Mouse (Mus musculus): ENCODE results near the gene Slc25a45.
A peak's percentile ranks its signal among the peaks of the same experiment; 100 is the strongest.

Gene Slc25a45

GRCm38 (mm10) chr19:5845319-5846135, 32.1 kb upstream of the Slc25a45 start:
- peak; percentile 75; the same call in 1 of the 2 replicates for TF ChIP-seq GATA4 (IDR thresholded peaks at IDR 0.05; ENCODE audit: insufficient replicate concordance, low read length)

- no peak for TF ChIP-seq GATA4 (IDR thresholded peaks at IDR 0.05; ENCODE audit: insufficient replicate concordance, low read length)
Measured at GRCm38 (mm10) chr19:5846154-5846553, 31.5 kb upstream of the Slc25a45 start.

- peak; percentile 32; the same call in 1 of the 2 replicates for TF ChIP-seq GATA4 (IDR thresholded peaks at IDR 0.05; ENCODE audit: insufficient replicate concordance, low read length)
Measured at GRCm38 (mm10) chr19:5846557-5847305, 30.9 kb upstream of the Slc25a45 start.

GRCm38 (mm10) chr19:5847306-5847796, 30.3 kb upstream of the Slc25a45 start:
- no peak for TF ChIP-seq GATA4 (IDR thresholded peaks at IDR 0.05; ENCODE audit: insufficient replicate concordance, low read length)

- TF ChIP-seq GATA4 (IDR thresholded peaks at IDR 0.05; ENCODE audit: insufficient replicate concordance, low read length): no peak
Measured at GRCm38 (mm10) chr19:5848032-5848825, 29.4 kb upstream of the Slc25a45 start.

- TF ChIP-seq GATA4 (IDR thresholded peaks at IDR 0.05; ENCODE audit: insufficient replicate concordance, low read length): no peak
Measured at GRCm38 (mm10) chr19:5848826-5849672, 28.6 kb upstream of the Slc25a45 start.

- TF ChIP-seq GATA4 (IDR thresholded peaks at IDR 0.05; ENCODE audit: insufficient replicate concordance, low read length): no peak; the same call in 1 of the 2 replicates
Measured at GRCm38 (mm10) chr19:5849843-5850527, 27.6 kb upstream of the Slc25a45 start.

- TF ChIP-seq GATA4 (IDR thresholded peaks at IDR 0.05; ENCODE audit: insufficient replicate concordance, low read length): no peak
Measured at GRCm38 (mm10) chr19:5850860-5851259, 26.7 kb upstream of the Slc25a45 start.

- TF ChIP-seq GATA4 (IDR thresholded peaks at IDR 0.05; ENCODE audit: insufficient replicate concordance, low read length): no peak
Measured at GRCm38 (mm10) chr19:5851481-5851971, 26.1 kb upstream of the Slc25a45 start.

GRCm38 (mm10) chr19:5852035-5852722, 25.4 kb upstream of the Slc25a45 start:
- TF ChIP-seq GATA4 (IDR thresholded peaks at IDR 0.05; ENCODE audit: insufficient replicate concordance, low read length): no peak

- TF ChIP-seq GATA4 (IDR thresholded peaks at IDR 0.05; ENCODE audit: insufficient replicate concordance, low read length): no peak
Measured at GRCm38 (mm10) chr19:5856604-5857003, 21.0 kb upstream of the Slc25a45 start.

GRCm38 (mm10) chr19:5862335-5863085, 15.1 kb upstream of the Slc25a45 start:
- no peak for TF ChIP-seq GATA4 (IDR thresholded peaks at IDR 0.05; ENCODE audit: insufficient replicate concordance, low read length)
